Mouse (Mus musculus) hindbrain, embryonic 16.5 days (tissue): Measurements from ENCODE around the gene Mogs. TPM values are rescaled to one million over a fixed set of nuclear protein-coding genes. Genes with fewer than 3 reads are reported as not detected.

Source experiments
- ATAC-seq: fragments of 200-750 bp; cut with Nextera tagmentation; 2 replicates; pipeline ENCODE4 v1.8.0; 2017; ENCODE audit warnings: moderate TSS enrichment, moderate library complexity
- H3K27ac ChIP-seq: fragments of 300-500 bp; sonication (generic); 2 replicates; pipeline ENCODE4 v1.5.1; 2014; ENCODE audit warnings: low read depth, mild to moderate bottlenecking, control low read depth, low read length, moderate library complexity
- H3K27me3 ChIP-seq: fragments of 300-500 bp; sonication (generic); replicated peaks from 2 replicates; pipeline ENCODE4 v1.6.1; 2014; ENCODE audit warnings: low read length; ENCODE audit not compliant: control insufficient read depth, insufficient read depth
- H3K36me3 ChIP-seq: fragments of 300-500 bp; sonication (generic); 2 replicates; pipeline ENCODE4 v1.6.1; 2014; ENCODE audit warnings: mild to moderate bottlenecking, low read length, moderate library complexity, mixed read lengths; ENCODE audit not compliant: control insufficient read depth, insufficient read depth
- H3K4me1 ChIP-seq: fragments of 300-500 bp; sonication (generic); 2 replicates; pipeline ENCODE4 v1.6.1; 2014; ENCODE audit warnings: low read depth, low read length; ENCODE audit not compliant: control insufficient read depth, insufficient read depth
- H3K4me2 ChIP-seq: fragments of 300-500 bp; sonication (generic); 2 replicates; pipeline ENCODE4 v1.6.1; 2014; ENCODE audit warnings: mild to moderate bottlenecking, low read length, control low read depth, moderate library complexity
- H3K4me3 ChIP-seq: fragments of 300-500 bp; sonication (generic); 2 replicates; pipeline ENCODE4 v1.5.1; 2014; ENCODE audit warnings: mild to moderate bottlenecking, low read length, control low read depth, moderate library complexity
- H3K9ac ChIP-seq: fragments of 300-500 bp; sonication (generic); 2 replicates; pipeline ENCODE4 v1.6.1; 2014; ENCODE audit warnings: low read depth, mild to moderate bottlenecking, control low read depth, low read length, moderate library complexity
- H3K9me3 ChIP-seq: fragments of 300-500 bp; sonication (generic); 2 replicates; pipeline ENCODE4 v1.6.1; 2014; ENCODE audit warnings: mild to moderate bottlenecking, low read length, moderate library complexity; ENCODE audit not compliant: control insufficient read depth
- WGBS: fragments of 180-500 bp; shearing (Covaris S2); extraction: QIAGEN DNeasy Blood & Tissue Kit; methylation state at CpG from one replicate; pipeline ENCODE4 v1.1.7; 2014; 5-methylcytosine and 5-hydroxymethylcytosine counted together
- polyA plus RNA-seq: library from polyadenylated mRNA; unstranded; fragments of >200 nt; fragmentation: Nextera tagmentation; extraction: Ambion mirVana; gene quantifications from 2 replicates; pipeline ENCODE4 v1.2.1, GENCODE M21; 2015

Mogs gene
- polyA plus RNA-seq: 6.4 and 21.1 TPM in 2 replicates

- no peaks in the 10 kb centered on the region for H3K9me3 ChIP-seq
- H3K4me1 ChIP-seq: peaks cover 33% of the 10 kb centered on the region
- H3K36me3 ChIP-seq: peaks cover 12% of the 10 kb centered on the region; the same call in 1 of the 2 replicates
- ATAC-seq: peak; percentile 90
- peak within 1 kb of the TSS; percentile 95 for H3K4me3 ChIP-seq
- peak within 1 kb of the TSS; percentile 98 for H3K9ac ChIP-seq
- WGBS: 2% methylated on average over 29 of the region's 58 CpGs
- H3K27ac ChIP-seq: peak within 1 kb of the TSS; percentile 87
- H3K4me2 ChIP-seq: peak within 1 kb of the TSS; percentile 79
- no peaks in the 10 kb centered on the region for H3K27me3 ChIP-seq
Measured at GRCm38 (mm10) chr6:83115011-83115671, at the start of gene Mogs. Gene Mogs, plus strand, starts transcription at chr6:83115496.

GRCm38 (mm10) chr6:83065995-83066394 lies 49.3 kb upstream of the Mogs start:
- Histone ChIP-seq H3K4me2 (no peak overlapping the region), H3K36me3 (no peaks in the 10 kb centered on the region), H3K9me3 (no peaks in the 10 kb centered on the region), H3K9ac (no peak overlapping the region), H3K4me3 (no peak overlapping the region), H3K27me3 (peaks cover 70% of the 10 kb centered on the region), H3K4me1 (peaks cover 7% of the 10 kb centered on the region; the same call in 1 of the 2 replicates), H3K27ac (no peak overlapping the region)
- WGBS: 39% methylated on average over 8 of the region's 8 CpGs
- no peak for ATAC-seq

- H3K4me1 ChIP-seq: peaks cover 7% of the 10 kb centered on the region; the same call in 1 of the 2 replicates
- no peaks in the 10 kb centered on the region for H3K9me3 ChIP-seq
- H3K36me3 ChIP-seq: no peaks in the 10 kb centered on the region
- H3K4me3 ChIP-seq: no peak overlapping the region
- ATAC-seq: no peak
- WGBS: 26% methylated on average over 6 of the region's 6 CpGs
- H3K9ac ChIP-seq: no peak overlapping the region
- no peak overlapping the region for H3K4me2 ChIP-seq
- H3K27me3 ChIP-seq: peaks cover 75% of the 10 kb centered on the region
- no peak overlapping the region for H3K27ac ChIP-seq
Measured at GRCm38 (mm10) chr6:83066441-83066840, 48.9 kb upstream of the Mogs start.

GRCm38 (mm10) chr6:83068221-83068620 lies 47.1 kb upstream of the Mogs start:
- Histone ChIP-seq H3K4me1 (peaks cover 7% of the 10 kb centered on the region; the same call in 1 of the 2 replicates), H3K9me3 (no peaks in the 10 kb centered on the region), H3K36me3 (no peaks in the 10 kb centered on the region), H3K9ac (no peak overlapping the region), H3K4me2 (no peak overlapping the region), H3K27ac (no peak overlapping the region), H3K4me3 (no peak overlapping the region), H3K27me3 (peaks cover 72% of the 10 kb centered on the region)
- WGBS: 2% methylated on average over 8 of the region's 8 CpGs
- no peak for ATAC-seq

- H3K9ac ChIP-seq: no peak overlapping the region
- under 1% methylated on average over 48 of the region's 81 CpGs for WGBS
- peaks cover 71% of the 10 kb centered on the region for H3K27me3 ChIP-seq
- peak overlapping the region; percentile 18; the same call in 1 of the 2 replicates for H3K4me3 ChIP-seq
- no peaks in the 10 kb centered on the region for H3K36me3 ChIP-seq
- H3K27ac ChIP-seq: no peak overlapping the region
- peak overlapping the region; percentile 27 for H3K4me2 ChIP-seq
- no peak for ATAC-seq
- no peaks in the 10 kb centered on the region for H3K9me3 ChIP-seq
- peaks cover 7% of the 10 kb centered on the region; the same call in 1 of the 2 replicates for H3K4me1 ChIP-seq
Measured at GRCm38 (mm10) chr6:83068706-83069487, 46.4 kb upstream of the Mogs start.

GRCm38 (mm10) chr6:83069488-83070246 lies 45.6 kb upstream of the Mogs start:
- no peaks in the 10 kb centered on the region for H3K36me3 ChIP-seq
- H3K9ac ChIP-seq: no peak overlapping the region
- peak overlapping the region; percentile 17; the same call in 1 of the 2 replicates for H3K4me3 ChIP-seq
- ATAC-seq: no peak
- no peaks in the 10 kb centered on the region for H3K9me3 ChIP-seq
- peaks cover 7% of the 10 kb centered on the region; the same call in 1 of the 2 replicates for H3K4me1 ChIP-seq
- no peak overlapping the region; the same call in 1 of the 2 replicates for H3K4me2 ChIP-seq
- no peak overlapping the region for H3K27ac ChIP-seq
- H3K27me3 ChIP-seq: peaks cover 76% of the 10 kb centered on the region
- under 1% methylated on average over 69 of the region's 69 CpGs for WGBS

- Histone ChIP-seq H3K9me3 (no peaks in the 10 kb centered on the region), H3K4me3 (peak within 1 kb of the TSS; percentile 17; the same call in 1 of the 2 replicates), H3K27me3 (peaks cover 75% of the 10 kb centered on the region), H3K9ac (no peak within 1 kb of the TSS), H3K36me3 (no peaks in the 10 kb centered on the region), H3K4me1 (peaks cover 7% of the 10 kb centered on the region; the same call in 1 of the 2 replicates), H3K4me2 (no peak within 1 kb of the TSS; the same call in 1 of the 2 replicates), H3K27ac (no peak within 1 kb of the TSS)
- WGBS: 0% methylated on average over 10 of the region's 10 CpGs
- ATAC-seq: no peak
Measured at GRCm38 (mm10) chr6:83070247-83070310, 45.2 kb upstream of the Mogs start, which contains the start of gene Tlx2. Gene Tlx2, minus strand, starts transcription at chr6:83070293.

GRCm38 (mm10) chr6:83070311-83071219 lies 44.7 kb upstream of the Mogs start:
- peak overlapping the region; percentile 17; the same call in 1 of the 2 replicates for H3K4me3 ChIP-seq
- no peaks in the 10 kb centered on the region for H3K36me3 ChIP-seq
- no peak overlapping the region for H3K9ac ChIP-seq
- ATAC-seq: no peak
- no peaks in the 10 kb centered on the region for H3K9me3 ChIP-seq
- H3K27me3 ChIP-seq: peaks cover 75% of the 10 kb centered on the region
- peaks cover 7% of the 10 kb centered on the region; the same call in 1 of the 2 replicates for H3K4me1 ChIP-seq
- no peak overlapping the region; the same call in 1 of the 2 replicates for H3K4me2 ChIP-seq
- WGBS: 1% methylated on average over 50 of the region's 58 CpGs
- no peak overlapping the region for H3K27ac ChIP-seq
